Mouse (Mus musculus) CH12.LX (cell line): ENCODE measurements around the gene Trpm5.

ENCODE experiments used
- EP300 ChIP-seq: IDR thresholded peaks from 2 replicates; pipeline ENCODE4 v1.6.1; 2011; ENCODE audit warnings: low read length, improper control_type of control experiment
- PAX5 ChIP-seq: IDR thresholded peaks from 2 replicates; pipeline ENCODE4 v1.6.1; 2012; ENCODE audit warnings: low read length, inconsistent platforms, mixed read lengths
- POLR2A ChIP-seq: IDR thresholded peaks from 2 replicates; pipeline ENCODE4 v1.6.1; 2011; ENCODE audit warnings: low read depth, mild to moderate bottlenecking, improper control_type of control experiment, low read length
- UBTF ChIP-seq: IDR thresholded peaks from 2 replicates; pipeline ENCODE4 v1.6.1; 2012; ENCODE audit warnings: low read depth, mild to moderate bottlenecking, inconsistent platforms, low read length, improper control_type of control experiment, moderate library complexity

- TF ChIP-seq EP300 (no peak), PAX5 (no peak), POLR2A (no peak), UBTF (no peak)
These were observed 41.7 kb upstream of the Trpm5 start for GRCm38 (mm10) chr7:143136125-143136524.
